Mouse (Mus musculus) gastrocnemius, adult 2 months (tissue): ENCODE results near the gene Abca17. TPM values are rescaled to one million over a fixed set of nuclear protein-coding genes. Genes with fewer than 3 reads are reported as not detected.

Experiments used
- DNase-seq: peaks from one replicate; pipeline ENCODE4 v3.0.0; 2022
- H3K27ac ChIP-seq: fragments of 200-600 bp; 2 replicates; pipeline ENCODE4 v1.8.1; 2022; ENCODE audit warnings: mild to moderate bottlenecking
- H3K4me3 ChIP-seq: fragments of 200-600 bp; 2 replicates; pipeline ENCODE4 v1.8.1; 2022; ENCODE audit warnings: mild to moderate bottlenecking, moderate library complexity
- CTCF ChIP-seq: fragments of 200-600 bp; IDR thresholded peaks from 2 replicates; pipeline ENCODE4 v1.8.1; 2022; ENCODE audit warnings: antibody characterized with exemption, mild to moderate bottlenecking, moderate library complexity
- intact Hi-C: fragments of 180-260 bp; cut with DNase I; formaldehyde crosslinking; loops from one replicate; pipeline ENCODE4 v1.15.1; 2025
- long read RNA-seq, 2 experiments: library from polyadenylated mRNA; stranded (forward); transcript quantifications; one replicate each; pipeline ENCODE4 v2.0.0; 2021
- total RNA-seq, 2 experiments: library from RNA; stranded (reverse); gene quantifications; 2 replicates each; pipeline ENCODE4 v1.2.3; 2021

The Abca17 gene
- total RNA-seq = not detected
- long read RNA-seq, experiment 1 = 0 reads
- long read RNA-seq, experiment 2 = 0 reads

GRCm38 (mm10) chr17:24350926-24351759 lies at the start of gene Abca17:
Abca17 (minus strand) TSS chr17:24351068.
- Histone ChIP-seq H3K4me3 (peak within 1 kb of the TSS; percentile 92), H3K27ac (peak within 1 kb of the TSS; percentile 88)
- peak; percentile 49 for DNase-seq
- intact Hi-C loops = no loop called here
- no peak for TF ChIP-seq CTCF

- H3K4me3 ChIP-seq = no peak overlapping the region
- intact Hi-C loops = loop anchor here (5.0 kb wide), 1 partner anchor 222 kb away; no protein-coding TSS in a partner anchor
- DNase-seq = peak; percentile 51
- H3K27ac ChIP-seq = no peak overlapping the region
- TF ChIP-seq CTCF = no peak
These were observed 43.6 kb upstream of the Abca17 start for GRCm38 (mm10) chr17:24394456-24394855.

- Histone ChIP-seq H3K27ac (no peak overlapping the region), H3K4me3 (no peak overlapping the region)
- intact Hi-C loops = loop anchor here (5.0 kb wide), 1 partner anchor 221 kb away; no protein-coding TSS in a partner anchor
- no peak for TF ChIP-seq CTCF
- DNase-seq = no peak
These were observed 42.7 kb upstream of the Abca17 start for GRCm38 (mm10) chr17:24393527-24393926.

GRCm38 (mm10) chr17:24391149-24391548 lies 40.3 kb upstream of the Abca17 start:
- intact Hi-C loops = loop anchor here (5.0 kb wide), 1 partner anchor 219 kb away; no protein-coding TSS in a partner anchor
- peak; percentile 59 for TF ChIP-seq CTCF
- Histone ChIP-seq H3K27ac (no peak overlapping the region), H3K4me3 (no peak overlapping the region)
- DNase-seq = no peak

- Histone ChIP-seq H3K27ac (no peak overlapping the region), H3K4me3 (no peak overlapping the region)
- DNase-seq = peak; percentile 60
- TF ChIP-seq CTCF = peak; percentile 80
- intact Hi-C loops = loop anchor here (1.0 to 5.0 kb wide), 2 partner anchors 218 to 238 kb away; no protein-coding TSS in a partner anchor
These were observed 39.0 kb upstream of the Abca17 start for GRCm38 (mm10) chr17:24389865-24390264.

- H3K4me3 ChIP-seq = no peak overlapping the region
- no peak for TF ChIP-seq CTCF
- no peak for DNase-seq
- no peak overlapping the region for H3K27ac ChIP-seq
- intact Hi-C loops = no loop called here
These were observed 37.8 kb upstream of the Abca17 start for GRCm38 (mm10) chr17:24388711-24389110.

GRCm38 (mm10) chr17:24383789-24384188 lies 32.9 kb upstream of the Abca17 start:
- intact Hi-C loops = no loop called here
- no peak for DNase-seq
- TF ChIP-seq CTCF = no peak
- no peak overlapping the region for H3K27ac ChIP-seq
- H3K4me3 ChIP-seq = no peak overlapping the region

GRCm38 (mm10) chr17:24378496-24378895 lies 27.6 kb upstream of the Abca17 start:
- DNase-seq = no peak
- intact Hi-C loops = no loop called here
- TF ChIP-seq CTCF = no peak
- H3K27ac ChIP-seq = no peak overlapping the region
- H3K4me3 ChIP-seq = no peak overlapping the region

GRCm38 (mm10) chr17:24375886-24376285 lies 25.0 kb upstream of the Abca17 start:
- no peak for TF ChIP-seq CTCF
- no peak overlapping the region for H3K4me3 ChIP-seq
- intact Hi-C loops = no loop called here
- no peak overlapping the region for H3K27ac ChIP-seq
- no peak for DNase-seq

GRCm38 (mm10) chr17:24375094-24375712 lies 24.3 kb upstream of the Abca17 start:
- intact Hi-C loops = no loop called here
- no peak for TF ChIP-seq CTCF
- Histone ChIP-seq H3K27ac (peak overlapping the region; percentile 69), H3K4me3 (no peak overlapping the region)
- no peak for DNase-seq

GRCm38 (mm10) chr17:24365863-24366262 lies 15.0 kb upstream of the Abca17 start:
- no peak for TF ChIP-seq CTCF
- intact Hi-C loops = no loop called here

GRCm38 (mm10) chr17:24364461-24364860 lies 13.6 kb upstream of the Abca17 start:
- no peak for TF ChIP-seq CTCF
- intact Hi-C loops = no loop called here
- no peak for DNase-seq
- Histone ChIP-seq H3K27ac (no peak overlapping the region), H3K4me3 (no peak overlapping the region)

More at GRCm38 (mm10) chr17:24365863-24366262, 15.0 kb upstream of the Abca17 start:
- Histone ChIP-seq H3K4me3 (no peak overlapping the region), H3K27ac (no peak overlapping the region)
- no peak for DNase-seq

GRCm38 (mm10) chr17:24362527-24362926 lies 11.7 kb upstream of the Abca17 start:
- no peak for DNase-seq
- no peak for TF ChIP-seq CTCF

More at GRCm38 (mm10) chr17:24362527-24362926, 11.7 kb upstream of the Abca17 start:
- intact Hi-C loops = no loop called here
- H3K4me3 ChIP-seq = no peak overlapping the region
- no peak overlapping the region for H3K27ac ChIP-seq
